ENCODE assay signal across 8 mouse cellular contexts in the genomic region with DNA sequence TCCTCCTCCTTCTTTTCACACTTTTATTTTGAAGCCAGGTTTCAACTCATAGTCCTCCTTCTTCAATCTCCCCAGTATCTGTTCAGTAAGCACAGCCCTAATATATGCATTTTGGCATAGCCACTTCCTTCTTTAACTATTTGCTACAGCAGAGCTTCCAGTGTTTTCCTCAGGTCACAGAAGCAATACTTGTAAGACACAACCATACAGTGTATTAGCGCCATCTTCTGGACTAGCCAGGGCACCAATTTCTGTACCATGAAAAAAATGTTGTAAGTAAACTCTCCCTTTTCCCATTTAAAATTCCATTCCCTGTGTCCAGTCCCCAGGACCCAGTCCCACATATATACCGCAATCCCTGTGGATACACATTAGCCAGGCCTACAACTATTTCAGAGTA. TPM values are rescaled to one million over a fixed set of nuclear protein-coding genes. Genes with fewer than 3 reads are reported as not detected.
DNase-seq lines count a peak whose midpoint lies in the region; ATAC-seq and TF ChIP-seq lines count a peak whose summit lies in the region.

No protein-coding gene starts in this region.

- peaks cover 4% of the 10 kb centered on the region; the same call in 1 of the 2 replicates for H3K4me1 ChIP-seq in kidney, embryonic 16.5 days (ENCODE audit: insufficient read depth, low read length)
- no peaks in the 10 kb centered on the region for H3K4me1 ChIP-seq in liver, embryonic 14.5 days (replicated peaks; ENCODE audit: control insufficient read depth in 2 of 2, insufficient read depth in 2 of 2, low read length in 1 of 2)
- no peaks in the 10 kb centered on the region for H3K4me1 ChIP-seq in neural tube, embryonic 11.5 days (ENCODE audit: control insufficient read depth, insufficient read depth, low read length)

- 0 out of 2 replicates have a peak, but pooled peaks have one; percentile 12 for ATAC-seq in kidney, embryonic 16.5 days (ENCODE audit: low FRiP score, low TSS enrichment)
- no peak for ATAC-seq in liver, embryonic 14.5 days (ENCODE audit: insufficient read depth)
- ATAC-seq in neural tube, embryonic 11.5 days (ENCODE audit: insufficient read depth, low FRiP score, low TSS enrichment) = no peak
- no peak for ATAC-seq in erythroblast, adult 5-6 weeks (replicated peaks; ENCODE audit: low FRiP score, poor library complexity, severe bottlenecking)

- no peak overlapping the region for H3K4me3 ChIP-seq in kidney, embryonic 16.5 days (ENCODE audit: low read length)
- no peak overlapping the region for H3K4me3 ChIP-seq in liver, embryonic 14.5 days (ENCODE audit: insufficient read depth in 1 of 2, low read depth in 2 of 2, low read length in 2 of 2)
- no peak overlapping the region for H3K4me3 ChIP-seq in neural tube, embryonic 11.5 days (ENCODE audit: low read depth, low read length)

- no peaks in the 10 kb centered on the region for H3K36me3 ChIP-seq in kidney, embryonic 16.5 days (ENCODE audit: insufficient read depth, low read length)
- no peaks in the 10 kb centered on the region for H3K36me3 ChIP-seq in liver, embryonic 14.5 days (replicated peaks; ENCODE audit: control insufficient read depth, insufficient read depth, low read depth)
- H3K36me3 ChIP-seq in neural tube, embryonic 11.5 days (ENCODE audit: control insufficient read depth, insufficient read depth, low read length) = no peaks in the 10 kb centered on the region; the same call in 1 of the 2 replicates

- no peak for TF ChIP-seq EP300 in liver, embryonic 14.5 days (IDR thresholded peaks at IDR 0.05; ENCODE audit: low read depth)

- WGBS in kidney, embryonic 16.5 days = 6% methylated on average over 2 of the region's 2 CpGs
- WGBS in liver, embryonic 14.5 days (ENCODE audit: insufficient replicate concordance) = 8% methylated on average over 2 of the region's 2 CpGs
- 8% methylated on average over 2 of the region's 2 CpGs for WGBS in neural tube, embryonic 11.5 days

- TF ChIP-seq CTCF in liver, embryonic 14.5 days (IDR thresholded peaks at IDR 0.05; ENCODE audit: low read depth) = peak; percentile 67

- H3K9me3 ChIP-seq in kidney, embryonic 16.5 days (ENCODE audit: low read length) = no peaks in the 10 kb centered on the region
- H3K9me3 ChIP-seq in liver, embryonic 14.5 days (ENCODE audit: control insufficient read depth, low read length) = no peaks in the 10 kb centered on the region
- no peaks in the 10 kb centered on the region for H3K9me3 ChIP-seq in neural tube, embryonic 11.5 days (ENCODE audit: control insufficient read depth, low read length)

- no peaks in the 10 kb centered on the region for H3K27me3 ChIP-seq in kidney, embryonic 16.5 days (ENCODE audit: insufficient read depth, low read length)
- H3K27me3 ChIP-seq in liver, embryonic 14.5 days (ENCODE audit: control insufficient read depth, insufficient read depth, low read length) = no peaks in the 10 kb centered on the region
- H3K27me3 ChIP-seq in neural tube, embryonic 11.5 days (ENCODE audit: control insufficient read depth, insufficient read depth, low read length) = no peaks in the 10 kb centered on the region

- H3K4me2 ChIP-seq in kidney, embryonic 16.5 days (replicated peaks; ENCODE audit: low read depth, low read length) = no peak overlapping the region
- no peak overlapping the region for H3K4me2 ChIP-seq in liver, embryonic 14.5 days (ENCODE audit: low read depth)
- H3K4me2 ChIP-seq in neural tube, embryonic 11.5 days (ENCODE audit: low read depth) = no peak overlapping the region

- DNase-seq in CD8-positive naive resting alpha-beta T cell, adult 2 months (ENCODE audit: low read depth in 2 of 2, low spot score in 2 of 2) = peak; percentile 15 to 46
- DNase-seq in NIH3T3 (ENCODE audit: low read depth) = peak; percentile 90
- peak; percentile 25 for DNase-seq in cerebellum, adult 9-11 months
- peak; percentile 10 to 47 for DNase-seq in frontal cortex, postnatal 14 days (ENCODE audit: low spot score in 2 of 2)
- DNase-seq in liver, embryonic 14.5 days (ENCODE audit: low read depth in 3 of 3, low spot score in 3 of 3) = peak; percentile 32 to 49 (median 44)
- peak; percentile 67 for DNase-seq in neural tube, embryonic 11.5 days (ENCODE audit: low spot score)

- H3K27ac ChIP-seq in kidney, embryonic 16.5 days (ENCODE audit: low read length) = no peak overlapping the region
- no peak overlapping the region for H3K27ac ChIP-seq in liver, embryonic 14.5 days
- H3K27ac ChIP-seq in neural tube, embryonic 11.5 days (ENCODE audit: low read depth, low read length) = no peak overlapping the region

- H3K9ac ChIP-seq in kidney, embryonic 16.5 days (replicated peaks; ENCODE audit: low read length) = no peak overlapping the region
- H3K9ac ChIP-seq in liver, embryonic 14.5 days (replicated peaks) = no peak overlapping the region
- no peak overlapping the region for H3K9ac ChIP-seq in neural tube, embryonic 11.5 days (ENCODE audit: low read length)

RNA-seq across cellular contexts. Expression of gene Caprin2, which starts 17.9 kb away (rescaled TPM):
- polyA plus RNA-seq in kidney, embryonic 16.5 days (2015; fragmentation: Nextera tagmentation; extraction: Ambion mirVana) = 18.0 and 19.0 TPM in 2 replicates
- 6.4 and 8.0 TPM in 2 replicates for polyA plus RNA-seq in liver, embryonic 14.5 days (2012; rRNA removed)
- polyA plus RNA-seq in liver, embryonic 14.5 days (2014; fragmentation: Nextera tagmentation; extraction: Ambion mirVana) = 3.1 and 4.5 TPM in 2 replicates
- 8.6 and 11.9 TPM in 2 replicates for polyA plus RNA-seq in neural tube, embryonic 11.5 days (2014; fragmentation: Nextera tagmentation; extraction: Ambion mirVana)
- 3.1 TPM in 1 of 2 replicates, not detected in the other for total RNA-seq in erythroblast, adult 5-6 weeks (2015; ENCODE audit: low replicate concordance)
- total RNA-seq in erythroblast, adult 5-6 weeks (2017; ENCODE audit: low replicate concordance) = 3.1 and 4.0 TPM in 2 replicates

RNA-seq across cellular contexts. Expression of gene Sinhcaf, which starts 32.3 kb away (rescaled TPM):
- polyA plus RNA-seq in kidney, embryonic 16.5 days (2015; fragmentation: Nextera tagmentation; extraction: Ambion mirVana) = 142 and 145 TPM in 2 replicates
- 5.1 and 7.5 TPM in 2 replicates for polyA plus RNA-seq in liver, embryonic 14.5 days (2012; rRNA removed)
- 15.1 and 16.6 TPM in 2 replicates for polyA plus RNA-seq in liver, embryonic 14.5 days (2014; fragmentation: Nextera tagmentation; extraction: Ambion mirVana)
- polyA plus RNA-seq in neural tube, embryonic 11.5 days (2014; fragmentation: Nextera tagmentation; extraction: Ambion mirVana) = 258 and 270 TPM in 2 replicates
- total RNA-seq in erythroblast, adult 5-6 weeks (2015; ENCODE audit: low replicate concordance) = 4.6 and 9.0 TPM in 2 replicates
- 9.0 and 12.8 TPM in 2 replicates for total RNA-seq in erythroblast, adult 5-6 weeks (2017; ENCODE audit: low replicate concordance)

Comparison
In these comparisons a context has a peak if more than half of its experiments do, and no peak if none do; other contexts are left out.
1. DNase-seq: peak in every context shown above with its lines; median percentile 90 in NIH3T3; 67 in neural tube, embryonic 11.5 days; 44 in liver, embryonic 14.5 days; 30 in CD8-positive naive resting alpha-beta T cell, adult 2 months; 28 in frontal cortex, postnatal 14 days; 25 in cerebellum, adult 9-11 months.